Mouse (Mus musculus): ENCODE measurements around the gene Gnao1.

The Gnao1 gene

GRCm38 (mm10) chr8:93893556-93893955 is 83.8 kb downstream of the Gnao1 start:
- DNase-seq (ENCODE audit: low read depth), result no peak

- DNase-seq (ENCODE audit: low read depth), result no peak
These were observed 87.2 kb downstream of the Gnao1 start for GRCm38 (mm10) chr8:93896841-93897551.

GRCm38 (mm10) chr8:93898570-93898969 is 88.8 kb downstream of the Gnao1 start:
- no peak for DNase-seq (ENCODE audit: low read depth)

GRCm38 (mm10) chr8:93902040-93902439 is 92.3 kb downstream of the Gnao1 start:
- no peak for DNase-seq (ENCODE audit: low read depth)

- no peak for DNase-seq (ENCODE audit: low read depth)
These were observed 97.2 kb downstream of the Gnao1 start for GRCm38 (mm10) chr8:93906961-93907360.

- no peak for DNase-seq (ENCODE audit: low read depth)
These were observed 98.2 kb downstream of the Gnao1 start for GRCm38 (mm10) chr8:93907987-93908441.

GRCm38 (mm10) chr8:93908546-93908945 is 98.8 kb downstream of the Gnao1 start:
- no peak for DNase-seq (ENCODE audit: low read depth)

GRCm38 (mm10) chr8:93911715-93912555 is 102.2 kb downstream of the Gnao1 start:
- no peak for DNase-seq (ENCODE audit: low read depth)

- DNase-seq (ENCODE audit: low read depth), result no peak
These were observed 108.2 kb downstream of the Gnao1 start for GRCm38 (mm10) chr8:93917859-93918421.

- no peak for DNase-seq (ENCODE audit: low read depth)
These were observed 108.8 kb downstream of the Gnao1 start for GRCm38 (mm10) chr8:93918580-93918979.

- DNase-seq (ENCODE audit: low read depth), result no peak
These were observed 109.7 kb downstream of the Gnao1 start for GRCm38 (mm10) chr8:93919422-93919821.

GRCm38 (mm10) chr8:93919916-93920589 is 110.3 kb downstream of the Gnao1 start:
- DNase-seq (ENCODE audit: low read depth), result no peak

- no peak for DNase-seq (ENCODE audit: low read depth)
These were observed 110.8 kb downstream of the Gnao1 start for GRCm38 (mm10) chr8:93920590-93920948.

GRCm38 (mm10) chr8:93923897-93924334 is 114.2 kb downstream of the Gnao1 start:
- DNase-seq (ENCODE audit: low read depth), result no peak

- DNase-seq (ENCODE audit: low read depth), result no peak
These were observed 115.7 kb downstream of the Gnao1 start for GRCm38 (mm10) chr8:93925513-93925912.

GRCm38 (mm10) chr8:93929233-93929632 is 119.5 kb downstream of the Gnao1 start:
- no peak for DNase-seq (ENCODE audit: low read depth)

GRCm38 (mm10) chr8:93931336-93931735 is 121.6 kb downstream of the Gnao1 start:
- no peak for DNase-seq (ENCODE audit: low read depth)

GRCm38 (mm10) chr8:93932873-93933272 is 123.1 kb downstream of the Gnao1 start:
- DNase-seq (ENCODE audit: low read depth), result peak; percentile 67

GRCm38 (mm10) chr8:93933288-93933687 is 123.5 kb downstream of the Gnao1 start:
- no peak for DNase-seq (ENCODE audit: low read depth)

- no peak for DNase-seq (ENCODE audit: low read depth)
These were observed 128.4 kb downstream of the Gnao1 start for GRCm38 (mm10) chr8:93938193-93938592.

GRCm38 (mm10) chr8:93940542-93941423 is 131.0 kb downstream of the Gnao1 start:
- no peak for DNase-seq (ENCODE audit: low read depth)
